Mouse (Mus musculus): ENCODE measurements around the gene Slk.

Gene Slk

DNA sequence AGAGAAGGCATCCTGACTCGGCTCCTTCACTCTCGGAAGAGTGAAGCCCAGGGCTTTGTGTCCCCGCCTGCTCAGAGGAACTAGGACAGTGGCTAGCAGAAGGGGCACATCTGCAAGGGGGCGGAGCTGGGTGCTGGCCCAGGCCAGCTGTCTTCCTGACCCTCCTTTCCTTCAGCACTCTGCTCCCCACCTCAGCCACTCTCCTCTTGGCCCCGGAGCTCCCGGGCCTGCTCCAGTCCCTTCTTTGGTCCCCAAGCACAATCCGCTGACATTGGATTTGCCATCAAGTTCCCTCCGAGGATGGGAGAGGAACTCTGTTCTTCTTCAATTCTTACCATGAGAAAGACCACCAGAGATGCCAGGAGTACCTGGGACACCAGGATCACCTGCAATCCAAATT, 72.8 kb downstream of the Slk start:
- DNase-seq (ENCODE audit: low spot score in 2 of 2): no peak

- DNase-seq (ENCODE audit: low spot score in 2 of 2): peak in 1 of 2 experiments; percentile 11
Measured at GRCm38 (mm10) chr19:47653173-47653572, 73.7 kb downstream of the Slk start.

DNA sequence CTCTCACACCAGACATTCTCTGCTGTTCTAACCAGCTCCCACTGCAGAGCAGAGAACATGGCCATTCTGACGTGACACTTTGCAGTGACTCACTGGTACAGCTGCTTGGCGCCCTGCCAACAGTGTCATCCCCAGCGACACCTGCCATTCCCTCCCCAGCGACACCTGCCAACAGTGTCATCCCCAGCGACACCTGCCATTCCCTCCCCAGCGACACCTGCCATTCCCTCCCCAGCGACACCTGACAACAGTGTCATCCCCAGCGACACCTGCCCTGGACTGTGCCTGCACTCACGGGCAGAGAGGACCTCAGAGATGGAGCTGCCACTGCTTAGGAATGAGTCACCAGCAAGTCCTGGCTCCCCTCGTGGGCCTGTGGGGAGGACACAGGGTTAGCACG, 75.4 kb downstream of the Slk start:
- DNase-seq (ENCODE audit: low spot score in 2 of 2): no peak

DNA sequence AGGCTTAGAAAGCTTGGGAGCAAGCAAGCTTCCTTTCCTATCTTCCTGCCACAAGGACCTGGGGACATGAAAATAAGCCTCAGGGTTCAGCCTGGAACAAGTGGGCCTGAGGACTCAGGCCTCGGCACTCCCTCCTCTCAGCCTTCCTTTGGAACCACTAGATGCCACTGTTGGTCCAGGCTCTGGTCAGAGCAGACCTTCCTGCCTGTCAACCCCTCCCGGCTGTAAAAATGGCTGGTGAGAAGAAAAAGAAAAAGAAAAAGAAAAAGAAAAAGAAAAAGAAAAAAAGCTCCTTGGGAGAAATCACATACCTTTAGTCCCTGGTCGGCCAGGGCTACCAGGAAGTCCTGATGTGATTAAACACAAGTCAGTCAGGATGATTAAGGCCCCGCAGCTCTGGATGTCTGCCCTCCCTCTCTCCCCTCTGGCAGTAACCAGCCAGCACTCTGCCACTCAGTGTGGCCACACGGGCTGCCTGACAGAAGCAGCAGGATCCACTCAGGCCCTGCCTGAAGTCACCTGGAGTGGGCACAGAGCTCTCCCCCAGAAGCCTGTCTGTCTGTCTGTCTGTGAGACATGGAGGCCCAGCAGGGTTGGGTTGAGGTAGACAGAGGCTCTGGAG, 79.5 kb downstream of the Slk start:
- DNase-seq (ENCODE audit: low spot score in 2 of 2): peak in 1 of 2 experiments; percentile 36

DNA sequence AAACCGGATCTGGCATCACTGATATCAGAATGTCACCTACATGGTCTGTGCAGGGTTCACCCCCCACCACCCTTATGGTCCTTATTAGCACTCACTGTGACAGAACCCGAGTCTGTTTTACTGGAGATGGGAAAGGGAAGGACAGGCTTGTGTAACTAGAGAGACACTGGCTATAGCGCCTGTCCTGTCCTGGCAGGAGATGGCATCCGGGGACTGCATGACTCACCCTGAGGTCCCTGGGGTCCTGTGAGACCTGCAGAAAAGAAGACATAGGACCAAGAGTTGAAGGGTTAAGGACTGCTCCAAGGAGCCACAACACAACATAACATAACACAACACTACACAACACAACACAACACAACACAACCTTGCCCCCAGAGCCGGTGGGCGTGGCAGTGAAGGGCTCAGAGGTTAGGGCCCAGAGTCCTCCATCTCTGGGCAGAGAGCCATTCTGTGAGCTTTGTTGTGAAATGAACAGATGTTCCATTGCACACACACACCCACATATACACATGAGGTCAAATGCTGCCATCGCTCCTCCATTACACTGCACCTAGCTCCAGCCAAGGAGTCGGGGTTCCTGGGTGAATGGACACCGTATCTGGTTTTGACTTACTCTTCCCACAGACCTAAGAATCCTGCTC, 80.4 kb downstream of the Slk start:
- DNase-seq (ENCODE audit: low spot score in 2 of 2): no peak

- no peak for DNase-seq (ENCODE audit: low spot score in 2 of 2)
Measured at GRCm38 (mm10) chr19:47667601-47668000, 88.1 kb downstream of the Slk start.

DNA sequence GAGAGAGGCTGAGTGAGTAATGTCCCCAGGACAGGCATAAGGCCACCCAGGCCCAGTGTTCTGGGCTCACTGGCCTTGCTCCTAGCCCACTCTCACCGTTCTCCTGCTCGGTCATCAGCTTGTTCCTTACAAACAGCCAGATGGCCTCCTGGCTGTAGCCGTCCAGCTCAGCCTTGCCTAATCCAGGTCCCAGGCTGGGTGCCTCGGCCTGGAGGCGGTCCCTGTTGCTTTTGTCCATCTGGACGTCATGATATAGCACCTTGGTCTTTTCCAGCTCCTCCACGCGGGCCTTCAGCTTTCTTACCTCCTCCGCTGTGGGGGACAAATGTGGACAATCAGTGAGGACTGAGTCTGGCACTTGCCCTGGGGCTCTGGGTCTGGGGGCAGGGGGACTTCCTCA, 88.9 kb downstream of the Slk start:
- DNase-seq (ENCODE audit: low spot score in 2 of 2): no peak

- DNase-seq (ENCODE audit: low spot score in 2 of 2): peak; percentile 40 to 75
Measured at GRCm38 (mm10) chr19:47674419-47674818, 94.9 kb downstream of the Slk start.

GRCm38 (mm10) chr19:47678675-47679074, 99.2 kb downstream of the Slk start:
- DNase-seq (ENCODE audit: low spot score in 2 of 2): no peak

- DNase-seq (ENCODE audit: low spot score in 2 of 2): no peak
Measured at GRCm38 (mm10) chr19:47689592-47689991, 110.1 kb downstream of the Slk start.

GRCm38 (mm10) chr19:47691994-47692393, 112.5 kb downstream of the Slk start, which contains the start of gene Col17a1:
TSS of gene Col17a1 (minus strand) at chr19:47692094.
- no peak for DNase-seq (ENCODE audit: low spot score in 2 of 2)

Measured in spleen, postnatal 10 days (tissue).